Mouse (Mus musculus): ENCODE results near the gene Rsf1.

Rsf1 gene

GRCm38 (mm10) chr7:97726080-97726479, 146.4 kb downstream of the Rsf1 start:
- no peak for DNase-seq (ENCODE audit: low spot score)

DNA sequence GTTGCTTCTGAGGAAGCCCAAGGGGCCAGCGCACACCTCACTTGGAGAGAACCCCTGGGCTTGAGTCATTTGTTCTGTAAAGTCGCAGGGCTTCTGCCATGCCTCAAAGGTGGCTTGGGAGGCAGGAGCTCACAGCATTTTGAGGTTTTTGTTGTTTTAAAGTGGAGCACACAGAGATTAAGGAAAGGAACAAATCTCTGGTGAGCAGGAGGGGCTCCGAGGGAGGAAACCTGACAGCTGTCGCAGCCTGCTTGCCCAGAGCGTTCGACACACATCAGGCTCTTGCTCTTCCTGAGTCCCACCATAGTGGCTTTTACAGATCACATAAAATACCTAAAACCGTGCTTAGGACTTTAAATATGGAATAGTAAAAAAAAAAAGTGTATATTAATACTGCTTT, 147.1 kb downstream of the Rsf1 start:
- no peak for DNase-seq (ENCODE audit: low spot score)

GRCm38 (mm10) chr7:97728666-97729614, 149.3 kb downstream of the Rsf1 start:
- DNase-seq (ENCODE audit: low spot score), result no peak

DNA sequence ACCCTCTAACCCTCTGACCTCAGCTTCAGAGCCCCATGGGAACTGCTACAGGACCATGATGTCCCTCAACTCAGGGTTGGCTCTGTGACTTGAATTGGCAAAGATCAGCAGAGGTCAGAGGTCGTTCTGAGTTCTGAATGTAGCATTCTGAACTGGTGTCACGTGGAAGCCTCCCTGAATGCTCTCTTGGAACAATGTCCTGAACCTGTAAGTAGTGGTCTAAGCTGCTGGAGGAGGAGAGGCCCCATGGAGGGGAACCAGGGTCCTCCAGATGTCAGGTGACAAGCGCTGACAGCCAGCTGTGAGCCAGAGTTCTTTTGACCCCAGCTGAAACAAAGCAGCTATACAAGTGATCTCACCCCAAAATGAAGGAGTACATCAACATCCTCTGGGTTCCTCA, 150.7 kb downstream of the Rsf1 start:
- DNase-seq (ENCODE audit: low spot score), result no peak

GRCm38 (mm10) chr7:97733606-97734005, 153.9 kb downstream of the Rsf1 start:
- DNase-seq (ENCODE audit: low spot score), result no peak

GRCm38 (mm10) chr7:97735021-97735420, 155.3 kb downstream of the Rsf1 start:
- DNase-seq (ENCODE audit: low spot score), result no peak

DNA sequence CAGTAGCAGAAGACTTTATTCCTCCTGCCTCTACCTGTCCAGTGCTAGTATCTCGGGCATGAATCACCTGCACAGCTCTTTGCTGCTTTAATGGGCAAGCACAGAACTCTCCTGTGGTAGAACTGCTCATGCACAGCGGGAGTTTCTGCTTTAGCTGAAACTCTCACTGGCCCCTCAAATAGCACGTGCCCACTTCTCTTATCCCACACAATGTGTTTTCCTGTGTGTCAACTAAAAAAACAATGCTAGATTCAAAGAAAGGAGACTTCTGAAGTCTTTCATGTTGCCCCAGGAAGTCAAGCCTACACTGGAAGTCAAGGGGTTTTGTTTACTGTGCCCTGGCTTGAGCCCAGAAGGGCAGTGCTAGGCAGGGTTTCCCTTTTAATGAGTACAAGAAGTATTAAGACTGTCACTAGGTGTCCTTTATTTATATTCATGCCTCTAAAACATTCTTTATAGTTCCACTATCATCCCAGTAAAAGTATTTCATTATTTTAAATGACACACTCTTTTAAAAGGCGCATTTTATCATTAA, 156.3 kb downstream of the Rsf1 start:
- DNase-seq (ENCODE audit: low spot score), result no peak

- no peak for DNase-seq (ENCODE audit: low spot score)
Observed at GRCm38 (mm10) chr7:97737256-97737637, 157.6 kb downstream of the Rsf1 start.

DNA sequence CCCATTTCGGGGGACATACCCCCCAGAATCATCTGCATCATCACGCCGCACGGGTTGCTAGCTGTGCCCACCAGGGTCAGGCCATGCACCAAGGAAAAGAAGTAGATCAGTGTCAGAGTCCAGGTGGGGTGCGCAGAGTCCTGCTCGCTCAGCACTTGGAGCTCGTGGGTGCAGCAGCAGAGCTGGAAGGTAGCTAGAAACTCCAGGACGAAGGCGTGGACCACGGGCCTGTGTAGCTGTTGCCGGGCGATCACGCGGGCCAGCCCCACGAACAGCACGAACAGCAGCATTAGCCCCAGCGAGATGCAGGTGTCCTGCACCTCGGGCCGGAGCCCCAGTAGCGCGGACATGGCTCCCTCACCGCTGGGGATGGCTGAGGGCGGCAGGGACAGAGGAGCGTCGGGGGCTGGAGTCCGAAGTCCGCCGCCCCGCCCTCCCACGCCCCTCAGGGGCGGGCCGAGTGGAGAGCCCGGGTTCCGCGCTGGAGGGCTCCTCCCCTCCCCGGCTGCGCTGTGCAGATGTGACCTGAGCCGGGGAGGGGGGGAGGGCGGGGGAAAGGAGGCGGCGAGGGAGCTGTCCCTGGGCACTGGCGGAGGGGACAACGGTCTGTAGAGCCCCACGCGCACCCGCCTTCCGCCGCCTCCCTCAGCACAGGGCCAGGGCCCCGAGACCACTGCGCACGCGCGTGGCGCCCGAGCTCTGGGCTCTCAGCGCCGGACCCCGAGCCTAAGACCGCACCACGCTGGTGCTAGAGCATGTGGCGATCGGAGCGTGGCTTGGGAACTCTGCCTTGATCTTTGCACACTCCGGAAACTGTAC, 158.2 kb downstream of the Rsf1 start, which contains the start of gene Aqp11:
Aqp11 (minus strand) TSS at position 652 of the 819 bp plus-strand sequence.
- DNase-seq (ENCODE audit: low spot score), result no peak

DNA sequence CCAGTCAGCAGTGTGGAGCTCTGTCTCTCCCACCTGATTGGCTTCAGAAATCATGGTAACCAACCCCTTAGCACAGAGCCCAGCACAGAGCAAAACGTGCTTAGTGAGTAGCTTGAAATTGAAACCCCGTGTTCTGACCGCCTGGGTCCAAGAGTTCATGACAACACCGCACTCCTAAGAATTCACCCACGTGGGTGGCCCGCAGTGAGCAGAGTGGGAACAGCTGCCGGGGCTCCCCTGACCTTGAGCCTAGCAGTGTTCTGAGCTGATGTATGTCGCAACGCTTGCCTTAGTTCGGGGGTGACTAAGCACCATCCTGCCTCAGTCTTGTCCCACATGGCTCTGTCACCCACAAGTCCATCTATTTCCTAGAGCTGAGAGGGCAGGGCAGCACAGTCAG, 161.3 kb downstream of the Rsf1 start:
- no peak for DNase-seq (ENCODE audit: low spot score)

GRCm38 (mm10) chr7:97741756-97742291, 162.1 kb downstream of the Rsf1 start:
- DNase-seq (ENCODE audit: low spot score), result no peak
